Mouse (Mus musculus) stomach, postnatal 0 days (tissue): ENCODE data around the gene Ppp3ca.

Source experiments
- CTCF ChIP-seq: IDR thresholded peaks from 2 replicates; pipeline ENCODE4 v1.5.1; 2016; ENCODE audit warnings: antibody characterized with exemption, low read depth, mild to moderate bottlenecking, moderate library complexity
- EP300 ChIP-seq: optimal IDR thresholded peaks from 2 replicates; pipeline ENCODE3; 2016; ENCODE audit warnings: antibody characterized with exemption

DNA sequence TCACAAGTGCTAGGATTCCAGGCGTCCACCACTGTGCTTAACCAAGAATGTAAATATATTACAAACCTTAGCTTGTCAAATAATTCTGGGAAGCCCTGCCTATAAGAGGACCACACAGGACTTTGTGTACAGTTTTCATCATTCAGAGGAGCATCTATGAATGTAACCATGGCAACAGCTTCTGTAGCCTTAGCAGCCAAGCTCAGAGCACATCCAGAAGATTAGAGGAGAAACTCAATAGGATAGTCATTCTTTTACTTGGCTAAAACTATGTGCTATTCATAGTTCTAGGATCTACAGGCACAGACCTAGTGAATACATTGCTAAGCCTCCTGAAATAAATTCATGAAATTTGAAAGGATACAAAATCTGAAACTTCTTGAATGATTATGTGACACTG is 172.5 kb downstream of the Ppp3ca start:
- no peak for TF ChIP-seq CTCF
- TF ChIP-seq EP300 = no peak
